Mouse (Mus musculus): ENCODE measurements around the gene Dock7. TPM values are rescaled to one million over a fixed set of nuclear protein-coding genes. Genes with fewer than 3 reads are reported as not detected.

The Dock7 gene
- polyA plus RNA-seq, 1 experiment from 2014 or later, result 75.4 TPM

DNA sequence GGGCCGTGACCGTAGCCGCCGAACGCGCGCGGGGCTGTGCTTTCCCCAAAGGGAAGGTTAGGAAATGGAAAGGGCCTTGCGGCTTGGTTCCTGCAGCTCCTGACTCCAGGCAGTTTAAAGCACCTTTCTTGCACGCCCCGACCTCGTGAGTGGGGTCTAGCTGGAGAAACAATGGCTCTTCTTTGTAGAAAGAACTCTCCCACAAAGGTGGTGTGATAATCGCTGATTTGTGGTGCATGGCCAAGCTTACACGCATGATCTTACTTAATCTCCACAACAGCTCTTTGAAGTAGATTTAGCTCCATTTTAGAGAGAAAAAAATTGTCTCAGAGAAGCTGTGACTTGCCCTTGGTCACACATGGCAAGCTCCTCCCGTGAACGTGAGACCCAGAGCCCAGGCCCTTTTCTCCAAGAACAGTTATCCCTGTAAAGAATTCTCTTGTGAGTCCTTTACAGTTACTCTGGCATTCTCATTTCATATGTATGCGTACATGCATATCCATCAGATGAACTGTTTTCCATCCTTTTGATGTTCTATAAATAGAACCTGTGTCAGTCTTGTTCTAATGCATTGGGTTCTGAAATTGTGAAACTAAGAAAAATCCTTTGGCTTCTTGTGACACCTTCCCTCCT is 524 bp upstream of the Dock7 start:
- DNase-seq (ENCODE audit: low read depth, low spot score), result no peak
- in situ Hi-C loops (cut with MboI; ENCODE audit: low pct_unique_long_range_greater_than_20kb), result no loop called here
- no peak for ATAC-seq
- no peak for TF ChIP-seq CTCF (IDR thresholded peaks at IDR 0.05)
- ChIA-PET CTCF (no interaction called here), POLR2A (interaction anchor here (0.6 to 1.2 kb wide), 4 partner anchors 8 to 33 kb away, joined by 3 to 5 read pairs (median 4); no protein-coding TSS in a partner anchor)
- no peaks in the 10 kb centered on the region for H3K27me3 ChIP-seq

DNA sequence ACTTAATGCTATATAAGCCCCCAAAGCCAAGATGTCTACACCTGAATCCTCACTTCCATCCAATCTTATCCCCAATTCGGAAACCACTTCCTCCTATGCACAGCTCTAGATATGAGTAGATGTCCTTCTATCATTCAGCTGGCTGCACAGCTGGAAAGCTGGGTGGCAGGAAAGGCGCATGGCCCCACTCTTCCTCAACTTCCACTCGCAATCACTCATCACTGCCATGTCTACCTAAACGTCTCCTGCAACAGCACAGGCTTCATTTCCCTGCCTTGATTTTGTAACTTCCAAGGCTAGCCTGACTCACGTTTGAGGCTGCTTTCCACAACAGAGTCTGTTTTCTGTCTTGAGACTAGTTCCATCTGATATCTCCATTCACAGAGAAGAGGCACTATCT is 1.7 kb downstream of the Dock7 start:
- ATAC-seq (no peak), DNase-seq (ENCODE audit: low read depth, low spot score) (no peak)
- ChIA-PET POLR2A (no interaction called here), CTCF (interaction anchor here (1.3 to 1.5 kb wide), 2 partner anchors 19 to 68 kb away, joined by 3 read pairs; no protein-coding TSS in a partner anchor)
- H3K27me3 ChIP-seq, result no peaks in the 10 kb centered on the region
- no peak for TF ChIP-seq CTCF (IDR thresholded peaks at IDR 0.05)
- in situ Hi-C loops (cut with MboI; ENCODE audit: low pct_unique_long_range_greater_than_20kb), result no loop called here

DNA sequence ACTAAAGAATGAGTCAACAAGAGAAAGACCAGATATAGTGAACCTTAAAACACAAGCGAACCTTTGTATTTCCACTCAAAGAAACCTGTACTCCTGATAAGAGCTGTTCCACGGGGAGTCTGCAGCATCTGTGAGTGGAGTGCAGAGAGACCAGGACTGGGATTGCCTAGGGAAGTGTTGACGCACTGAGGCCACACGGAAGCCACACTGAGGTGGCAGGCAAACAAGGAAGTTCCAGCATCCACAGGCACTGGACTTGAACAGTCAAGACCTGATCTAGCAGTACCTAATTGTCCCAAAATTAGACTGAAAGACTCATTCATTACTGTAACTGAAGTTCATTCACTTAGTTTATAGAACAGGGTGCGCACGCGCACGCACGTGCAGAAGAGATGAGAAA is 4.9 kb downstream of the Dock7 start:
- H3K27me3 ChIP-seq, result no peaks in the 10 kb centered on the region
- ATAC-seq (no peak), DNase-seq (ENCODE audit: low read depth, low spot score) (no peak)
- TF ChIP-seq CTCF (IDR thresholded peaks at IDR 0.05), result no peak
- ChIA-PET CTCF (no interaction called here), POLR2A (no interaction called here)
- in situ Hi-C loops (cut with MboI; ENCODE audit: low pct_unique_long_range_greater_than_20kb), result no loop called here

DNA sequence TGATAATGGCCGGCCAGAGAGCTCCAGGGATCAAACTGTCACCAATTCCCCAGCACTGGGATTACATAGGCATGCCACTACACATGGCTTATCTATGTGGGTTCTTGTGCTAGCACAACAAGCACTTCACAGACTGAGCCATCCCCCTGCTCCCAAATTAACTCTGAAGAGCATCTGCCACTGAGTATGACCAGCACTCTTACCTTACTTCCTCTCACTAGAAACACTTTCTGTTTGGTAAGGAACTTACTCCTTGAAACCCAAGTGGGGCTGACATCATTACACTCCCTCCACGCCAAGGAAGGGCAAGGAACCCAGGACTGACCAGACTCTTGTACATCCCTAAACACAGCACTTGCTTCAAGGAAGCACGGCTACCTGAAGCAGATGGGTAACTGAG is 9.0 kb downstream of the Dock7 start:
- in situ Hi-C loops (cut with MboI; ENCODE audit: low pct_unique_long_range_greater_than_20kb), result no loop called here
- ChIA-PET CTCF (no interaction called here), POLR2A (interaction anchor here (0.5 to 2.1 kb wide), 2 partner anchors 10 to 43 kb away, joined by 4 read pairs; no protein-coding TSS in a partner anchor)
- TF ChIP-seq CTCF (IDR thresholded peaks at IDR 0.05), result no peak
- no peaks in the 10 kb centered on the region for H3K27me3 ChIP-seq
- ATAC-seq (no peak), DNase-seq (ENCODE audit: low read depth, low spot score) (no peak)

DNA sequence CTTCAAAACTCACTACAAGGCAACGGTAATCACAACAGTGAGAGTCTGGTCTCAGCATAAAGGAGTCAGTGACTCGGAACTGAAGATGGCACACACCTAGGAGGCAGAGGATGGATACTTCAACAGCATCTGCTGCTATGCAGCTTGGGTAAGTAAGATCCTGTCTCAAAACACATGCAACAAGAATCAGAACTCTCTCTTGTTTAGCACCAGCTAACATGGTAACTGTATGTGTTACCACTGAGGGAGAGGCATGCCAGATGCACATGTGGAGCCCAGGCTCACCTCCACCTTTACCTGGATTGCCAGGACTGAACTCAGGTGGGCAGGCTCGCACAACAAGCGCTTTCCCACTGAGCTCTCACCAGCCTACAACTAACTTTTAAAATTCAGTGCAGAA is 11.9 kb downstream of the Dock7 start:
- no peak for TF ChIP-seq CTCF (IDR thresholded peaks at IDR 0.05)

DNA sequence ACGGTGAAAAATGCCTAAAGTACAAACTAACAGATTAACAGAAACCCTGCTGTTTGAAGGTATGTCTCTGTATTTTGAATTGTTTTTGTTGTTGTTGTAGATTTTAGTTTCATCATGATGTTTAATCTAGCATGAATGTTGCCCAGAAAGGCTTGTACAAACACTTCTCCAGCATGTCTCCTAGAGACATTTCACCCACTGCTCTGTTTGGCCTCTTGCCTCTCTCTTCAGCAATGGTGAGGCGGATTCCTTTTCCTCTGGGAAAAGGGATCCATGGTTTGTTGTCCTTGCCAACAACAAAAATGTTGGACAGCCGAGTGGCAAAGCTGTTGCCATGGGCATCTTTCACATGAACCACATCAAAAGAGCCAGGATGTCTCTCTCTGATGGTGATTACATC is 17.9 kb downstream of the Dock7 start:
- ChIA-PET CTCF (no interaction called here), POLR2A (no interaction called here)
- no peaks in the 10 kb centered on the region for H3K27me3 ChIP-seq
- in situ Hi-C loops (cut with MboI; ENCODE audit: low pct_unique_long_range_greater_than_20kb), result no loop called here
- ATAC-seq, result no peak
- no peak for DNase-seq (ENCODE audit: low read depth, low spot score)
- no peak for TF ChIP-seq CTCF (IDR thresholded peaks at IDR 0.05)

More for the DNA sequence above, 11.9 kb downstream of the Dock7 start:
- ChIA-PET CTCF (no interaction called here), POLR2A (interaction anchor here (1.0 kb wide), 1 partner anchor 113 kb away, joined by 3 read pairs; no protein-coding TSS in a partner anchor)
- DNase-seq (ENCODE audit: low read depth, low spot score) (no peak), ATAC-seq (no peak)
- H3K27me3 ChIP-seq, result no peaks in the 10 kb centered on the region
- in situ Hi-C loops (cut with MboI; ENCODE audit: low pct_unique_long_range_greater_than_20kb), result no loop called here

DNA sequence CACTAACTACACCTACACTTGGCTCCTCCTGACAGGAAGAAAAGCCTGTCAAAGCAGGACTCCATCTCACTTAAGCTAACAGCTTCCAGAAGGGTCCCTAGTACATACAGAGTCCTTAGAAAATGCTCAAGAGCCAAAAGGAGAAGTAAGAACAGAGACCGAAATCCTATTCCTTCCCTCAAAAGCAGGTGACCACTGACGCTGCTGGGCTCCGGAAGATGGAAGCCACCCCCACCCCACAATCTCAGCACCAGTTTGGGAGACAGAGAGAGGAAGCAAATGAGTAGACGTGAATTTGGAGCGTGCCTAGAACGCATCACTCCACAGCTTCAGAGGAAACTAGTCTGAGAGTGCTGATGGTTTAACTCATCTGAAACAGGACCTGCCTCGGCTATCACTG is 20.0 kb downstream of the Dock7 start:
- ChIA-PET POLR2A (no interaction called here), CTCF (no interaction called here)
- in situ Hi-C loops (cut with MboI; ENCODE audit: low pct_unique_long_range_greater_than_20kb), result no loop called here
- no peaks in the 10 kb centered on the region for H3K27me3 ChIP-seq
- ATAC-seq (no peak), DNase-seq (ENCODE audit: low read depth, low spot score) (no peak)
- no peak for TF ChIP-seq CTCF (IDR thresholded peaks at IDR 0.05)

DNA sequence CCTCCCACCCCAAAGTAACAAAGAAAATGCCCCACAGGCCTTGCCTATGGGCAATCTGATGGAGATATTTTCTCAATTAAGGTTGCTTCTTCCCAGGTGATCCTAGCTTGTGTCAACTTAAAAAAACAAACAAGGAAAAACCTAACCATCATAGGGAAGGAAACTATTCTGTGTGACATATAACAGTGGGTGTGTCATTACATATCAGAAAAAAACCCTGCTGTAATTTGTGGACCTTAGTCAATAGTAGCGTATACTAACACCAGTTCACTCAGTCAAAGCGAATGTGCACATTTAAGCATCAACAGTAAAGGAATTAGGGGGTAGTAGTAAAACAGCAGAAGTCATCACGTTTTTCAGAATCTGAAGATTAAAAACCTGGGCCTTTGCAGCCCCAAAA is 28.9 kb downstream of the Dock7 start:
- DNase-seq (ENCODE audit: low read depth, low spot score) (no peak), ATAC-seq (no peak)
- in situ Hi-C loops (cut with MboI; ENCODE audit: low pct_unique_long_range_greater_than_20kb), result no loop called here
- TF ChIP-seq CTCF (IDR thresholded peaks at IDR 0.05), result no peak
- no peaks in the 10 kb centered on the region for H3K27me3 ChIP-seq
- ChIA-PET CTCF (no interaction called here), POLR2A (interaction anchor here (0.7 kb wide), 1 partner anchor 29 kb away, joined by 3 read pairs; no protein-coding TSS in a partner anchor)

DNA sequence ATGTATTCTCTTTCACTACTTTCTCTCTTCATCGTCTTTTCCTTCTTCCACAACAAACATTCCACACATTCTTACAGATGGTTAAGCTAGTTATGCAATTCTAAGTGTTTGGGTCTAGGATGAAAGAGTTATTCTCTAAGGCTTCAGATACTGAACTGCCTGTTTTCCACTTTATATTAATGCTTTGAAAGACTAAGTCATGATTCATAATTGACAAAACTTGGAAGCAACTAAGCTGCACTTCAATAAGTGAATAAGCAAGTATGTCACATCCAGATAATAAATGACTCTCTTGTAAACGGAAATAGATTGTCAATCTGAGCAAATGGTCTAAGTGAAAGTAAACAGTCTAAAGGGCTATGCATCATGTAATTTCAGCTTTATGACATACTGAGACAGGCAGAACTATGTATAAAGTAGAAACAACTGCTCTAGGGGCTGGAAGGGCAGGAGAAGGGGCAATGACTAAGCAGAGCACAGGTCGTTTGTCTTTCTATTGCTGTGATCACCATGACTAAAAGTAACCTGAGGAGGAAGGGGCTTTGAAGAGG is 29.5 kb downstream of the Dock7 start:
- DNase-seq (ENCODE audit: low read depth, low spot score), result no peak
- POLR2A ChIA-PET, result no interaction called here
- H3K27me3 ChIP-seq, result no peaks in the 10 kb centered on the region
- CTCF ChIA-PET, result no interaction called here
- TF ChIP-seq CTCF (IDR thresholded peaks at IDR 0.05), result no peak
- in situ Hi-C loops (cut with MboI; ENCODE audit: low pct_unique_long_range_greater_than_20kb), result no loop called here
- ATAC-seq, result no peak

DNA sequence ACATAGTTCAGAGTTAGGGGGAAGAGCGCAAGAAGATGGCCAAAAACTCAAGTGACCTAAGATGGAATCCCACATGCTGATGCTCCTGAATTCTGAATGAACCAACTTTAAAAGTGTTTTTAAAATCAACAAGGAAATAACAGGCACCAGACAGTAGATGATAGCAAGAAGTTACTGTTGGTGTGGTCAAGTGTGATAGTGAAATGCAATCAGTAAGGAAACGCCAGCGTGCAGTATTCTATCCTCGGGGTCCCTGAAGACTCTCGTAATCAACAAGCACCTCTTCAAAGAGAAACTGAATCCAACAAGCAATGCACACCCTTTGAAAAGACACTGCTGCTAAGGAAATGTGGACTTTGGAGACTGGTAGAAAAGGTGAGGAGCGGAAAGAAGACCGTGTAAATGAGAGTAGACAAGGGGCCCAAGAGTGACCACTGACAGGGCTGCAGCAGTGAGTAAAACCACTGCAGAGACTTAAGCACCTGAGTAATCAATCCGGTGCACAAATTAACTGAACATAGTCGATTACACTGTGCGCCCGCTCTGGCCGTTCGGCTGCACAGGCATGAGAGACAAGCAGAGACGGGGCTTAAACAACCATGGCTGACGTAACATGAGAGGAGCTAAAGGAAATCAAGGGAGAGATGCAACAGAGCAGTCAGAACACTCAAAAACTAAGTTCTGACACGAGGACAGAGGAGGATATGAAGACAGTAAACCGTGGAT is 32.8 kb downstream of the Dock7 start:
- CTCF ChIA-PET, result no interaction called here
- no peak for TF ChIP-seq CTCF (IDR thresholded peaks at IDR 0.05)

DNA sequence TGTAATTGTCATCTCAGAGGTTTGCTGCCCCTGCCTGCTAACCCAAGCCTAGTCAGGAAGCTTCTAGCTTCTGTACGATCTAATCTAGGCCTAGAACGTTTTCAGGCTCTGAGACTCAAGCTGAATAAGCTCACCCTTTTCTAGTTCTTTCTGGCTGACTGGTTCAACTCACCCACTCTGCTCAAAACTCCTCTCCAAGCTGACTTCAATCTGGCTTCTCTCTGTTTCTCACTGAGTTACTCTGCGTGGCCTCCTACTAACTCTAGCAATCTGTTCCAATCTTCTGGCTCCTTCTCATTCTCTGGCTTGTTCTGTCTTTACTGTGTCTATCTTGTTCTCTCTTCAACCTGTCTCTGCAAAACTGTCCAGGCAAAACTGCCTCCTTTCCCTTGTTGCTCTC is 36.9 kb downstream of the Dock7 start:
- ChIA-PET CTCF (no interaction called here), POLR2A (no interaction called here)
- ATAC-seq (no peak), DNase-seq (ENCODE audit: low read depth, low spot score) (no peak)
- no peak for TF ChIP-seq CTCF (IDR thresholded peaks at IDR 0.05)
- in situ Hi-C loops (cut with MboI; ENCODE audit: low pct_unique_long_range_greater_than_20kb), result no loop called here
- no peaks in the 10 kb centered on the region for H3K27me3 ChIP-seq

More for the DNA sequence above, 32.8 kb downstream of the Dock7 start:
- ATAC-seq, result no peak
- no peak for DNase-seq (ENCODE audit: low read depth, low spot score)
- H3K27me3 ChIP-seq, result no peaks in the 10 kb centered on the region
- in situ Hi-C loops (cut with MboI; ENCODE audit: low pct_unique_long_range_greater_than_20kb), result no loop called here
- POLR2A ChIA-PET, result no interaction called here

Measured in Patski (cell line).